Mouse (Mus musculus) limb, embryonic 14.5 days (tissue): ENCODE measurements around the gene Msl1. TPM values are rescaled to one million over a fixed set of nuclear protein-coding genes. Genes with fewer than 3 reads are reported as not detected.

Experiments
- ATAC-seq: fragments of 200-750 bp; cut with Nextera tagmentation; 2 replicates; pipeline ENCODE4 v1.8.0; 2017; ENCODE audit warnings: low read depth, moderate number of reproducible peaks, moderate TSS enrichment; ENCODE audit not compliant: low FRiP score
- DNase-seq: peaks from one replicate; pipeline ENCODE4 v3.0.0-alpha.2; 2015; ENCODE audit warnings: low spot score
- H3K27ac ChIP-seq: fragments of 300-500 bp; sonication (generic); replicated peaks from 2 replicates; pipeline ENCODE4 v1.5.1; 2014; ENCODE audit warnings: low read depth, mild to moderate bottlenecking, low read length, moderate library complexity, mixed read lengths
- H3K27me3 ChIP-seq: fragments of 300-500 bp; sonication (generic); 2 replicates; pipeline ENCODE4 v1.6.1; 2014; ENCODE audit warnings: low read length, mixed read lengths; ENCODE audit not compliant: control insufficient read depth, insufficient read depth
- H3K36me3 ChIP-seq: fragments of 300-500 bp; sonication (generic); 2 replicates; pipeline ENCODE4 v1.6.1; 2014; ENCODE audit warnings: mild to moderate bottlenecking, low read length, moderate library complexity, mixed read lengths; ENCODE audit not compliant: control insufficient read depth, insufficient read depth
- H3K4me1 ChIP-seq: fragments of 300-500 bp; sonication (generic); 2 replicates; pipeline ENCODE4 v1.6.1; 2014; ENCODE audit warnings: antibody characterized with exemption, low read length, mixed read lengths; ENCODE audit not compliant: control insufficient read depth, insufficient read depth
- H3K4me2 ChIP-seq: fragments of 300-500 bp; sonication (generic); replicated peaks from 2 replicates; pipeline ENCODE4 v1.6.1; 2014; ENCODE audit warnings: low read depth, mild to moderate bottlenecking, low read length, moderate library complexity; ENCODE audit not compliant: severe bottlenecking
- H3K4me3 ChIP-seq: fragments of 300-500 bp; sonication (generic); replicated peaks from 2 replicates; pipeline ENCODE4 v1.5.1; 2014; ENCODE audit warnings: low read length
- H3K9ac ChIP-seq: fragments of 300-500 bp; sonication (generic); 2 replicates; pipeline ENCODE4 v1.6.1; 2014; ENCODE audit warnings: mild to moderate bottlenecking, low read depth, low read length, moderate library complexity; ENCODE audit not compliant: severe bottlenecking
- H3K9me3 ChIP-seq: fragments of 300-500 bp; sonication (generic); 2 replicates; pipeline ENCODE4 v1.6.1; 2016; ENCODE audit warnings: low read length; ENCODE audit not compliant: control insufficient read depth
- POLR2A ChIP-seq: fragments of 200-500 bp; IDR thresholded peaks from 2 replicates; pipeline ENCODE4 v1.8.0; 2012; ENCODE audit warnings: inconsistent platforms, mild to moderate bottlenecking, moderate library complexity, borderline replicate concordance; ENCODE audit not compliant: insufficient read depth, insufficient read length; ENCODE audit errors: extremely low read depth
- WGBS: fragments of 180-500 bp; shearing (Covaris S2); extraction: QIAGEN DNeasy Blood & Tissue Kit; methylation state at CpG from one replicate; pipeline ENCODE4 v1.1.7; 2014; 5-methylcytosine and 5-hydroxymethylcytosine counted together
- polyA plus RNA-seq, 2 experiments: library from polyadenylated mRNA; depleted of rRNA in 1 of 2; stranded (reverse) in 1 of 2; unstranded in 1 of 2; fragments of >200 nt; fragmentation: Nextera tagmentation in 1 of 2; extraction: Ambion mirVana in 1 of 2; gene quantifications; 2 replicates each; pipeline versions ENCODE4 v1.2.1 to v1.2.3; 2012 to 2014

Gene Msl1
- polyA plus RNA-seq, 2 experiments = 19.8 to 81.1 TPM

GRCm38 (mm10) chr11:98788550-98789218 is 6.6 kb upstream of the Msl1 start:
- Histone ChIP-seq H3K4me3 (peak overlapping the region; percentile 44), H3K9me3 (no peaks in the 10 kb centered on the region), H3K36me3 (no peaks in the 10 kb centered on the region), H3K4me1 (peaks cover 35% of the 10 kb centered on the region), H3K27ac (peak overlapping the region; percentile 58; the same call in 1 of the 2 replicates), H3K4me2 (peak overlapping the region; percentile 89), H3K9ac (peak overlapping the region; percentile 57; the same call in 1 of the 2 replicates), H3K27me3 (no peaks in the 10 kb centered on the region)
- TF ChIP-seq POLR2A = 0 out of 2 replicates have a peak, but pooled peaks have one; percentile 30
- peak; percentile 87 for ATAC-seq
- peak; percentile 92 for DNase-seq
- 13% methylated on average over 18 of the region's 18 CpGs for WGBS

- Histone ChIP-seq H3K4me1 (peaks cover 29% of the 10 kb centered on the region), H3K27ac (peak overlapping the region; percentile 58)
- no peak; the same call in 1 of the 2 replicates for ATAC-seq
Observed at GRCm38 (mm10) chr11:98789219-98789807, 6.0 kb upstream of the Msl1 start.

GRCm38 (mm10) chr11:98789824-98790223 is 5.5 kb upstream of the Msl1 start:
- H3K9me3 ChIP-seq = no peaks in the 10 kb centered on the region
- no peaks in the 10 kb centered on the region for H3K36me3 ChIP-seq
- peak overlapping the region; percentile 44 for H3K4me3 ChIP-seq
- H3K27me3 ChIP-seq = no peaks in the 10 kb centered on the region
- TF ChIP-seq POLR2A = no peak
- no peak for ATAC-seq
- DNase-seq = no peak
- no peak overlapping the region for H3K27ac ChIP-seq
- peak overlapping the region; percentile 57; the same call in 1 of the 2 replicates for H3K9ac ChIP-seq
- WGBS = 31% methylated on average over 5 of the region's 5 CpGs
- peaks cover 26% of the 10 kb centered on the region for H3K4me1 ChIP-seq
- peak overlapping the region; percentile 89 for H3K4me2 ChIP-seq

More at GRCm38 (mm10) chr11:98789219-98789807, 6.0 kb upstream of the Msl1 start:
- Histone ChIP-seq H3K9ac (peak overlapping the region; percentile 57), H3K4me3 (peak overlapping the region; percentile 44), H3K9me3 (no peaks in the 10 kb centered on the region), H3K4me2 (peak overlapping the region; percentile 89), H3K36me3 (no peaks in the 10 kb centered on the region), H3K27me3 (no peaks in the 10 kb centered on the region)
- TF ChIP-seq POLR2A = no peak
- no peak for DNase-seq
- 1% methylated on average over 25 of the region's 25 CpGs for WGBS

DNA sequence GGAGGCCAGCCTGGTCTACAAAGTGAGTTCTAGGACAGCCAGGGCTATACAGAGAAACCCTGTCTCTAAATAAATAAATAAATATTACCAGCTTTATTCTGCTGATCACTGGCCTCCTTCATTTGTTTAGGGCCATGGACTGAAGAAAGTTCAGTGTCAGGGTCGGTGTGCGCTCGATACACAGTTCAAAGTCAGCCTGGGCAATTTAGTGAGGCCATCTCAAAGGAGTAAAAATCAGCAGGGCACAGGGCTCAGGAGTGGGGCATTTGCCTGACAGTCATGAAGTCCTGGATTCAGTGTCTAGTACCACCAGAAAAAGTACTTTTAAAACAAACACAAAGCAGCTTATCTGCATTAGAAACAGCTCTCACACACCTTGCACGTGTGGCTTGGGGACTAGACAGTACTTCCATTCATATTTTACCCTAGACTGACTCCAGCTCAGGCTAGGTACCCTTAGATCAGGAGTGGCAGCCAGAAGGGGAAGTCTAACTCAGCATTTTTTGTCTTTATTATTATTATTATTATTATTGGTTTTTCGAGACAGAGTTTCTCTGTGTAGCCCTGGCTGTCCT is 4.6 kb upstream of the Msl1 start:
- H3K4me3 ChIP-seq = no peak overlapping the region
- H3K27ac ChIP-seq = no peak overlapping the region
- ATAC-seq (no peak), DNase-seq (no peak)
- no peaks in the 10 kb centered on the region for H3K9me3 ChIP-seq
- no peak for TF ChIP-seq POLR2A
- no peak overlapping the region for H3K4me2 ChIP-seq
- WGBS = 87% methylated on average over 5 of the region's 5 CpGs
- no peak overlapping the region for H3K9ac ChIP-seq
- H3K36me3 ChIP-seq = no peaks in the 10 kb centered on the region
- no peaks in the 10 kb centered on the region for H3K27me3 ChIP-seq
- peaks cover 19% of the 10 kb centered on the region for H3K4me1 ChIP-seq

DNA sequence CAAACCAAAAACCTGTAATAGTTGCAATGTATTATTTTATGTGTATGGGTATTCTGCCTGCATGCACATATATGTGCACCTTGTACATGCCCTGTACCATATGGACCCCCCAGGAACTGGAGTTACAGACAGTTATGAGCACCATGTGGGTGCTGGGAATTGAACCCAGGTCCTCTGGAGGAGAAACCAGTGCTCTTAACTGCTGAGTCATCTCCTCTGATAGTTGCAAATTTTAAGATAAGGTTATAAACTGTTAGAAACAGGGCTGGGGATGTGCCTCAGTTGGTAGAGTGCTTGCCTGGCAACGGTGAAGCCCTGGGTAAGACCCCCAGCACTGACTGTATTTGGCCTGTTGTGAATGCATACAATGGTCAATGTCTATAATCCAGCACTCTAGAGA is 3.9 kb upstream of the Msl1 start:
- Histone ChIP-seq H3K4me3 (no peak overlapping the region), H3K4me2 (no peak overlapping the region), H3K9me3 (no peaks in the 10 kb centered on the region), H3K27me3 (no peaks in the 10 kb centered on the region), H3K36me3 (no peaks in the 10 kb centered on the region), H3K9ac (no peak overlapping the region), H3K27ac (no peak overlapping the region), H3K4me1 (peaks cover 12% of the 10 kb centered on the region)
- ATAC-seq (no peak), DNase-seq (no peak)
- no peak for TF ChIP-seq POLR2A
- 69% methylated on average over 1 of the region's 1 CpGs for WGBS
